25 mouse cellular contexts compared by ENCODE assay signal in genomic region chr10:77666342-77666741, GRCm38 (mm10). TPM values are rescaled to one million over a fixed set of nuclear protein-coding genes. Genes with fewer than 3 reads are reported as not detected.
A peak's percentile ranks its signal among the peaks of the same experiment; 100 is the strongest.
DNase-seq lines count a peak whose midpoint lies in the region; ATAC-seq and TF ChIP-seq lines count a peak whose summit lies in the region.
"Had no signal": no experiment of that assay in that cellular context is flagged by ENCODE, and none has a peak within 500 bp of the region (broad histone marks: within the 10 kb centered on the region; RNA-seq: fewer than 3 reads in every experiment).

No protein-coding gene starts in this region.

- no peak overlapping the region for H3ac ChIP-seq in myocyte (ENCODE audit: control insufficient read depth, insufficient read length)

- H3K4me1 ChIP-seq in hindbrain, postnatal 0 days (ENCODE audit: insufficient read depth, low read length) = no peaks in the 10 kb centered on the region
- no peaks in the 10 kb centered on the region for H3K4me1 ChIP-seq in hindbrain, embryonic 11.5 days (replicated peaks; ENCODE audit: control insufficient read depth, insufficient read depth, low read length)
- H3K4me1 ChIP-seq in CH12.LX (ENCODE audit: control insufficient read depth in 1 of 2, insufficient read depth in 2 of 2) = peaks cover 13 to 50% of the 10 kb centered on the region in 2 experiments
- H3K4me1 ChIP-seq: midbrain, embryonic 15.5 days; neural tube, embryonic 15.5 days had no signal

- no peaks in the 10 kb centered on the region for H3K36me3 ChIP-seq in hindbrain, postnatal 0 days (ENCODE audit: insufficient read depth, low read length)
- no peaks in the 10 kb centered on the region for H3K36me3 ChIP-seq in hindbrain, embryonic 11.5 days (ENCODE audit: control insufficient read depth, insufficient read depth, low read length)
- H3K36me3 ChIP-seq in CH12.LX (replicated peaks in 1 of 2; ENCODE audit: control insufficient read depth in 1 of 2, insufficient read depth in 1 of 2, low read length in 1 of 2) = no peaks in the 10 kb centered on the region
- no peaks in the 10 kb centered on the region for H3K36me3 ChIP-seq in myocyte (ENCODE audit: control insufficient read depth, insufficient read depth)
- H3K36me3 ChIP-seq: kidney, embryonic 15.5 days; limb, embryonic 12.5 days; midbrain, embryonic 15.5 days; neural tube, embryonic 15.5 days had no signal

- no peaks in the 10 kb centered on the region for H3K27me3 ChIP-seq in hindbrain, postnatal 0 days (ENCODE audit: insufficient read depth, low read length)
- H3K27me3 ChIP-seq in hindbrain, embryonic 11.5 days (ENCODE audit: control insufficient read depth, insufficient read depth, low read length) = no peaks in the 10 kb centered on the region; the same call in 1 of the 2 replicates
- H3K27me3 ChIP-seq in CH12.LX (replicated peaks) (no peaks in the 10 kb centered on the region), myocyte (ENCODE audit: control insufficient read depth, insufficient read depth, insufficient read length) (peaks cover 6% of the 10 kb centered on the region)
- H3K27me3 ChIP-seq: midbrain, embryonic 15.5 days; Patski had no signal

- peak; percentile 46; the same call in 1 of the 2 replicates for ATAC-seq in hindbrain, postnatal 0 days
- ATAC-seq in hindbrain, embryonic 11.5 days (ENCODE audit: low FRiP score) = no peak
- ATAC-seq: forebrain, embryonic 16.5 days; liver, postnatal 0 days; midbrain, embryonic 15.5 days; Patski had no signal

- no peak overlapping the region for H3K9ac ChIP-seq in hindbrain, postnatal 0 days (replicated peaks; ENCODE audit: low read length)
- no peak overlapping the region for H3K9ac ChIP-seq in hindbrain, embryonic 11.5 days (ENCODE audit: low read depth, low read length)
- no peak overlapping the region for H3K9ac ChIP-seq in CH12.LX (ENCODE audit: insufficient read depth, low read depth)
- H3K9ac ChIP-seq: kidney, embryonic 15.5 days; limb, embryonic 12.5 days; liver, postnatal 0 days; midbrain, embryonic 15.5 days; neural tube, embryonic 15.5 days had no signal

- 62% methylated on average over 8 of the region's 8 CpGs for WGBS in hindbrain, postnatal 0 days
- whole genome bisulfite sequencing in hindbrain, embryonic 11.5 days = 85% methylated on average over 8 of the region's 8 CpGs

- TF ChIP-seq POLR2A in CH12.LX (IDR thresholded peaks at IDR 0.05; ENCODE audit: low read depth, low read length) (no peak), myocyte (IDR thresholded peaks at IDR 0.05; ENCODE audit: insufficient read length, low read depth) (no peak)

- peak; percentile 27 for DNase-seq in hindbrain, postnatal 0 days (ENCODE audit: low spot score)
- DNase-seq in hindbrain, embryonic 11.5 days (ENCODE audit: low spot score) = no peak
- DNase-seq in CH12.LX (ENCODE audit: extremely low read depth) (no peak), NIH3T3 (ENCODE audit: low read depth) (peak; percentile 33)
- DNase-seq in urinary bladder, adult 18-20 months (ENCODE audit: low spot score in 2 of 2) = no peak
- DNase-seq in frontal cortex, postnatal 36 days (ENCODE audit: low spot score in 2 of 2) = no peak
- DNase-seq: cerebellum, adult 18-20 months; gastrocnemius, adult 2 months; heart, adult 2 months; liver, postnatal 0 days; retina, postnatal 1 day had no signal

- in situ Hi-C loops in CH12.LX (cut with MboI; ENCODE audit: low pct_ligation_motif_present, low pct_unique_long_range_greater_than_20kb, low sequenced_read_pairs) = no loop called here

- H3K79me2 ChIP-seq in CH12.LX (replicated peaks; ENCODE audit: control insufficient read depth, extremely low read depth, insufficient read depth, poor library complexity, severe bottlenecking) (no peaks in the 10 kb centered on the region), myocyte (ENCODE audit: control insufficient read depth, insufficient read depth) (no peaks in the 10 kb centered on the region)

- dilution Hi-C loops in CH12.LX (cut with MboI; ENCODE audit: extremely low pct_ligation_motif_present, extremely low pct_unique_long_range_greater_than_20kb, low sequenced_read_pairs) = no loop called here

- no peak for TF ChIP-seq CTCF in hindbrain, postnatal 0 days (IDR thresholded peaks at IDR 0.05; ENCODE audit: low read depth)
- TF ChIP-seq CTCF in CH12.LX (conservative IDR thresholded peaks at IDR 0.05 in 1 of 2, IDR thresholded peaks at IDR 0.05 in 1 of 2; ENCODE audit: low read depth in 2 of 2, low read length in 2 of 2) = no peak

- TF ChIP-seq RAD21 in CH12.LX (IDR thresholded peaks at IDR 0.05; ENCODE audit: low read depth, low read length) = no peak

- no peak overlapping the region for H3K4me3 ChIP-seq in hindbrain, postnatal 0 days (ENCODE audit: low read length)
- H3K4me3 ChIP-seq in hindbrain, embryonic 11.5 days (ENCODE audit: low read depth, low read length) = no peak overlapping the region
- H3K4me3 ChIP-seq in CH12.LX (replicated peaks in 1 of 3; ENCODE audit: low read depth in 2 of 3, low read length in 2 of 3, poor library complexity in 1 of 3) (no peak overlapping the region), myocyte (no peak overlapping the region)
- H3K4me3 ChIP-seq: gastrocnemius, adult 2 months; heart, adult 2 months; kidney, embryonic 15.5 days; left cerebral cortex, adult 2 months; limb, embryonic 12.5 days; midbrain, embryonic 15.5 days; neural tube, embryonic 15.5 days had no signal

- TF ChIP-seq EP300 in CH12.LX (IDR thresholded peaks at IDR 0.05; ENCODE audit: low read length) = 0 out of 2 replicates have a peak, but pooled peaks have one; percentile 17

- H3K27ac ChIP-seq in hindbrain, postnatal 0 days = no peak overlapping the region
- H3K27ac ChIP-seq in hindbrain, embryonic 11.5 days (ENCODE audit: low read depth, low read length) = no peak overlapping the region
- no peak overlapping the region for H3K27ac ChIP-seq in CH12.LX (ENCODE audit: insufficient read depth, low read depth)
- H3K27ac ChIP-seq: gastrocnemius, adult 2 months; heart, adult 2 months; kidney, embryonic 15.5 days; left cerebral cortex, adult 2 months; limb, embryonic 12.5 days; midbrain, embryonic 15.5 days; neural tube, embryonic 15.5 days had no signal

- H3K4me2 ChIP-seq in hindbrain, postnatal 0 days (ENCODE audit: low read depth, low read length) = no peak overlapping the region
- H3K4me2 ChIP-seq in hindbrain, embryonic 11.5 days (replicated peaks; ENCODE audit: low read depth, low read length) = no peak overlapping the region
- no peak overlapping the region for H3K4me2 ChIP-seq in CH12.LX (ENCODE audit: insufficient read depth, low read depth, poor library complexity, severe bottlenecking)
- no peak overlapping the region for H3K4me2 ChIP-seq in myocyte (ENCODE audit: low read depth)
- H3K4me2 ChIP-seq: kidney, embryonic 15.5 days; limb, embryonic 12.5 days; midbrain, embryonic 15.5 days; neural tube, embryonic 15.5 days had no signal

- H3K9me3 ChIP-seq in hindbrain, postnatal 0 days (ENCODE audit: low read length) = no peaks in the 10 kb centered on the region
- no peaks in the 10 kb centered on the region for H3K9me3 ChIP-seq in hindbrain, embryonic 11.5 days (ENCODE audit: control insufficient read depth, low read length)
- peaks cover 3% of the 10 kb centered on the region for H3K9me3 ChIP-seq in CH12.LX (replicated peaks; ENCODE audit: low read length)
- H3K9me3 ChIP-seq: kidney, embryonic 15.5 days; midbrain, embryonic 15.5 days; neural tube, embryonic 15.5 days had no signal

TF ChIP-seq in CH12.LX, 34 proteins besides CTCF, POLR2A, EP300 and RAD21 (continues in another document):
- peak; percentile 88 for TF ChIP-seq ETS1 (conservative IDR thresholded peaks at IDR 0.05; ENCODE audit: low read depth, low read length)

RNA-seq across cellular contexts. Expression of gene Tspear, which starts 20.0 kb away (rescaled TPM):
- 0.42 and 4.4 TPM in 2 replicates for total RNA-seq in hindbrain, postnatal 0 days (2014; rRNA removed)
- polyA plus RNA-seq in hindbrain, postnatal 0 days (2015; fragmentation: Nextera tagmentation; extraction: Ambion mirVana) = 0.93 and 1.3 TPM in 2 replicates
- 0.56 and 0.64 TPM in 2 replicates for polyA plus RNA-seq in hindbrain, embryonic 11.5 days (2014; fragmentation: Nextera tagmentation; extraction: Ambion mirVana)
- total RNA-seq in CH12.LX (2012; rRNA removed) (0.17 and 0.42 TPM in 2 replicates), CH12.LX (2014; rRNA removed) (0.09 TPM in 1 of 2 replicates, not detected in the other)
- polyA plus RNA-seq in CH12.LX (2012; ENCODE audit: insufficient read length, low read depth) (0.11 TPM in 1 of 2 replicates, not detected in the other), myocyte (2012; fragmentation: generic; extraction: Trizol) (not detected)
- total RNA-seq: gastrocnemius, adult 2 months; heart, adult 2 months; heart, postnatal 25 days; megakaryocyte, adult 5-6 weeks had no signal
- polyA plus RNA-seq: heart, adult 2 months; Patski had no signal

RNA-seq across cellular contexts. Expression of gene Gm19402, which starts 24.2 kb away (rescaled TPM):
- not detected in 2 replicates for total RNA-seq in hindbrain, postnatal 0 days (2014; rRNA removed)
- not detected in 2 replicates for polyA plus RNA-seq in hindbrain, postnatal 0 days (2015; fragmentation: Nextera tagmentation; extraction: Ambion mirVana)
- not detected in 2 replicates for polyA plus RNA-seq in hindbrain, embryonic 11.5 days (2014; fragmentation: Nextera tagmentation; extraction: Ambion mirVana)
- total RNA-seq in CH12.LX (2012; rRNA removed) = not detected in 2 replicates
- not detected in 2 replicates for total RNA-seq in CH12.LX (2014; rRNA removed)
- polyA plus RNA-seq in CH12.LX (2012; ENCODE audit: insufficient read length, low read depth) = not detected in 2 replicates
- polyA plus RNA-seq in myocyte (2012; fragmentation: generic; extraction: Trizol) = not detected
- total RNA-seq: gastrocnemius, adult 2 months; heart, adult 2 months; heart, postnatal 25 days; left cerebral cortex, adult 2 months; megakaryocyte, adult 5-6 weeks had no signal
- polyA plus RNA-seq: brain, embryonic 14.5 days; forebrain, embryonic 16.5 days; heart, adult 2 months; intestine, embryonic 14.5 days; kidney, embryonic 15.5 days; limb, embryonic 12.5 days; liver, postnatal 0 days; midbrain, embryonic 15.5 days; neural tube, embryonic 15.5 days; Patski; small intestine, adult 2 months; stomach, embryonic 14.5 days had no signal

RNA-seq across cellular contexts. Expression of gene Gm9508, which starts 30.7 kb away (rescaled TPM):
- total RNA-seq in hindbrain, postnatal 0 days (2014; rRNA removed) = not detected in 2 replicates
- polyA plus RNA-seq in hindbrain, postnatal 0 days (2015; fragmentation: Nextera tagmentation; extraction: Ambion mirVana) = not detected in 2 replicates
- not detected in 2 replicates for polyA plus RNA-seq in hindbrain, embryonic 11.5 days (2014; fragmentation: Nextera tagmentation; extraction: Ambion mirVana)
- total RNA-seq in CH12.LX (2012; rRNA removed) = not detected in 2 replicates
- total RNA-seq in CH12.LX (2014; rRNA removed) = not detected in 2 replicates
- polyA plus RNA-seq in CH12.LX (2012; ENCODE audit: insufficient read length, low read depth) = not detected in 2 replicates
- polyA plus RNA-seq in myocyte (2012; fragmentation: generic; extraction: Trizol) = not detected
- total RNA-seq: gastrocnemius, adult 2 months; heart, adult 2 months; heart, postnatal 25 days; left cerebral cortex, adult 2 months; megakaryocyte, adult 5-6 weeks had no signal
- polyA plus RNA-seq: brain, embryonic 14.5 days; forebrain, embryonic 16.5 days; heart, adult 2 months; intestine, embryonic 14.5 days; kidney, embryonic 15.5 days; limb, embryonic 12.5 days; liver, postnatal 0 days; midbrain, embryonic 15.5 days; neural tube, embryonic 15.5 days; Patski; small intestine, adult 2 months; stomach, embryonic 14.5 days had no signal

RNA-seq across cellular contexts. Expression of gene Gm10272, which starts 40.1 kb away (rescaled TPM):
- total RNA-seq in hindbrain, postnatal 0 days (2014; rRNA removed) = not detected in 2 replicates
- polyA plus RNA-seq in hindbrain, postnatal 0 days (2015; fragmentation: Nextera tagmentation; extraction: Ambion mirVana) = not detected in 2 replicates
- not detected in 2 replicates for polyA plus RNA-seq in hindbrain, embryonic 11.5 days (2014; fragmentation: Nextera tagmentation; extraction: Ambion mirVana)
- total RNA-seq in CH12.LX (2012; rRNA removed) (not detected in 2 replicates), CH12.LX (2014; rRNA removed) (not detected in 2 replicates)
- polyA plus RNA-seq in CH12.LX (2012; ENCODE audit: insufficient read length, low read depth) (not detected in 2 replicates), myocyte (2012; fragmentation: generic; extraction: Trizol) (not detected)
- total RNA-seq: gastrocnemius, adult 2 months; heart, adult 2 months; heart, postnatal 25 days; left cerebral cortex, adult 2 months; megakaryocyte, adult 5-6 weeks had no signal
- polyA plus RNA-seq: brain, embryonic 14.5 days; forebrain, embryonic 16.5 days; heart, adult 2 months; intestine, embryonic 14.5 days; kidney, embryonic 15.5 days; limb, embryonic 12.5 days; liver, postnatal 0 days; midbrain, embryonic 15.5 days; neural tube, embryonic 15.5 days; Patski; small intestine, adult 2 months; stomach, embryonic 14.5 days had no signal

RNA-seq across cellular contexts. Expression of gene Ube2g2, which starts 44.3 kb away (rescaled TPM):
- total RNA-seq in hindbrain, postnatal 0 days (2014; rRNA removed) = 45.1 and 48.3 TPM in 2 replicates
- polyA plus RNA-seq in hindbrain, postnatal 0 days (2015; fragmentation: Nextera tagmentation; extraction: Ambion mirVana) = 65.8 and 73.8 TPM in 2 replicates
- polyA plus RNA-seq in hindbrain, embryonic 11.5 days (2014; fragmentation: Nextera tagmentation; extraction: Ambion mirVana) = 40.5 and 50.0 TPM in 2 replicates
- 28.7 and 41.2 TPM in 2 replicates for total RNA-seq in CH12.LX (2012; rRNA removed)
- 32.6 and 40.8 TPM in 2 replicates for total RNA-seq in CH12.LX (2014; rRNA removed)
- polyA plus RNA-seq in CH12.LX (2012; ENCODE audit: insufficient read length, low read depth) = 59.4 and 72.2 TPM in 2 replicates
- 181 TPM for polyA plus RNA-seq in myocyte (2012; fragmentation: generic; extraction: Trizol)

Comparison
In these comparisons a context has a peak if more than half of its experiments do, and no peak if none do; other contexts are left out.
1. DNase-seq: peak in hindbrain, postnatal 0 days (single experiment) and NIH3T3 (single experiment); none in hindbrain, embryonic 11.5 days (single experiment), CH12.LX (single experiment), urinary bladder, adult 18-20 months (0 of 2) and frontal cortex, postnatal 36 days (0 of 2).